Mouse (Mus musculus) CH12.LX (cell line): ENCODE data around the gene Cycs. TPM values are rescaled to one million over a fixed set of nuclear protein-coding genes. Genes with fewer than 3 reads are reported as not detected.
A peak's percentile ranks its signal among the peaks of the same experiment; 100 is the strongest.

ENCODE experiments used
- DNase-seq: peaks from one replicate; pipeline ENCODE4 v3.0.0-alpha.2; 2013; ENCODE audit errors: extremely low read depth
- H3K27ac ChIP-seq: 2 replicates; pipeline ENCODE4 v1.5.1; 2012; ENCODE audit warnings: low read depth, mild to moderate bottlenecking, control low read depth, moderate library complexity; ENCODE audit not compliant: insufficient read depth
- H3K27me3 ChIP-seq: replicated peaks from 2 replicates; pipeline ENCODE3; 2012; ENCODE audit warnings: inconsistent platforms
- H3K36me3 ChIP-seq, 2 experiments: replicated peaks in 1 of 2; 2 replicates each; pipeline versions ENCODE3 to v1.6.1; 2012; ENCODE audit warnings: inconsistent platforms in 1 of 2, low read length in 1 of 2, mild to moderate bottlenecking in 1 of 2, mixed read lengths in 1 of 2, moderate library complexity in 1 of 2; ENCODE audit not compliant: control insufficient read depth in 1 of 2, insufficient read depth in 1 of 2
- H3K4me1 ChIP-seq, 2 experiments: 2 replicates each; pipeline ENCODE4 v1.6.1; 2012; ENCODE audit warnings: inconsistent platforms in 1 of 2, moderate library complexity in 1 of 2; ENCODE audit not compliant: insufficient read depth in 2 of 2, control insufficient read depth in 1 of 2
- H3K4me2 ChIP-seq: 2 replicates; pipeline ENCODE4 v1.6.1; 2012; ENCODE audit warnings: low read depth, mild to moderate bottlenecking, control low read depth; ENCODE audit not compliant: poor library complexity, insufficient read depth, severe bottlenecking
- H3K4me3 ChIP-seq, 3 experiments: fragments of 150-350 bp in 1 of 3; sonication (generic) in 1 of 3; replicated peaks in 1 of 3; 2 replicates each; pipeline versions ENCODE3 to v1.5.1; 2011 to 2012; ENCODE audit warnings: low read depth in 2 of 3, low read length in 2 of 3, mild to moderate bottlenecking in 2 of 3, moderate library complexity in 2 of 3, control low read depth in 1 of 3, improper control_type of control experiment in 1 of 3, inconsistent platforms in 1 of 3, mixed read lengths in 1 of 3; ENCODE audit not compliant: poor library complexity in 1 of 3
- H3K79me2 ChIP-seq: replicated peaks from 2 replicates; pipeline ENCODE4 v1.6.1; 2012; ENCODE audit warnings: mild to moderate bottlenecking, moderate library complexity; ENCODE audit not compliant: control insufficient read depth, poor library complexity, insufficient read depth, severe bottlenecking; ENCODE audit errors: extremely low read depth
- H3K9ac ChIP-seq: 2 replicates; pipeline ENCODE4 v1.6.1; 2012; ENCODE audit warnings: low read depth, mild to moderate bottlenecking, control low read depth, moderate library complexity; ENCODE audit not compliant: insufficient read depth
- H3K9me3 ChIP-seq: replicated peaks from 2 replicates; pipeline ENCODE3; 2012; ENCODE audit warnings: low read length, inconsistent platforms, mixed read lengths
- BHLHE40 ChIP-seq: IDR thresholded peaks from 2 replicates; pipeline ENCODE4 v1.6.1; 2011; ENCODE audit warnings: mild to moderate bottlenecking, low read depth, low read length, improper control_type of control experiment
- CHD1 ChIP-seq: IDR thresholded peaks from 2 replicates; pipeline ENCODE4 v1.6.1; 2012; ENCODE audit warnings: low read depth, low read length, improper control_type of control experiment, inconsistent platforms
- CHD2 ChIP-seq: IDR thresholded peaks from 2 replicates; pipeline ENCODE4 v1.6.1; 2011; ENCODE audit warnings: low read length, improper control_type of control experiment
- CTCF ChIP-seq, 2 experiments: IDR thresholded peaks in 1 of 2; conservative IDR thresholded peaks in 1 of 2; 2 replicates each; pipeline ENCODE4 v1.5.1; 2011 to 2012; ENCODE audit warnings: low read depth in 2 of 2, low read length in 2 of 2, improper control_type of control experiment in 1 of 2, inconsistent platforms in 1 of 2, mild to moderate bottlenecking in 1 of 2, moderate library complexity in 1 of 2
- E2F4 ChIP-seq: IDR thresholded peaks from 2 replicates; pipeline ENCODE4 v1.6.1; 2011; ENCODE audit warnings: low read depth, low read length, improper control_type of control experiment; ENCODE audit not compliant: insufficient replicate concordance
- ELF1 ChIP-seq: IDR thresholded peaks from 2 replicates; pipeline ENCODE4 v1.6.1; 2014; ENCODE audit warnings: low read depth, mild to moderate bottlenecking, inconsistent platforms, low read length, improper control_type of control experiment
- EP300 ChIP-seq: IDR thresholded peaks from 2 replicates; pipeline ENCODE4 v1.6.1; 2011; ENCODE audit warnings: low read length, improper control_type of control experiment
- GABPA ChIP-seq: IDR thresholded peaks from 2 replicates; pipeline ENCODE4 v1.6.1; 2012; ENCODE audit warnings: low read depth, low read length, improper control_type of control experiment, inconsistent platforms; ENCODE audit not compliant: insufficient replicate concordance
- HCFC1 ChIP-seq: IDR thresholded peaks from 2 replicates; pipeline ENCODE4 v1.6.1; 2012; ENCODE audit warnings: low read depth, mild to moderate bottlenecking, inconsistent platforms, low read length, improper control_type of control experiment
- JUN ChIP-seq: IDR thresholded peaks from 2 replicates; pipeline ENCODE4 v1.6.1; 2011; ENCODE audit warnings: low read depth, mild to moderate bottlenecking, low read length, improper control_type of control experiment, moderate library complexity; ENCODE audit not compliant: insufficient read depth
- JUND ChIP-seq: conservative IDR thresholded peaks from 2 replicates; pipeline ENCODE4 v1.6.1; 2011; ENCODE audit warnings: low read depth, low read length, improper control_type of control experiment
- KAT2A ChIP-seq: IDR thresholded peaks from 2 replicates; pipeline ENCODE4 v1.6.1; 2012; ENCODE audit warnings: low read length, improper control_type of control experiment, inconsistent platforms; ENCODE audit not compliant: insufficient replicate concordance
- MAFK ChIP-seq: IDR thresholded peaks from 2 replicates; pipeline ENCODE4 v1.6.1; 2011; ENCODE audit warnings: low read length, improper control_type of control experiment; ENCODE audit not compliant: insufficient replicate concordance
- MAX ChIP-seq: IDR thresholded peaks from 2 replicates; pipeline ENCODE4 v1.6.1; 2011; ENCODE audit warnings: low read length, improper control_type of control experiment
- MAZ ChIP-seq: IDR thresholded peaks from 2 replicates; pipeline ENCODE4 v1.6.1; 2012; ENCODE audit warnings: low read depth, mild to moderate bottlenecking, inconsistent platforms, low read length, improper control_type of control experiment, moderate library complexity
- MYC ChIP-seq: IDR thresholded peaks from 2 replicates; pipeline ENCODE4 v1.6.1; 2011; ENCODE audit warnings: low read depth, mild to moderate bottlenecking, improper control_type of control experiment, low read length
- NELFE ChIP-seq: IDR thresholded peaks from 2 replicates; pipeline ENCODE4 v1.6.1; 2011; ENCODE audit warnings: low read depth, low read length, improper control_type of control experiment
- NRF1 ChIP-seq: IDR thresholded peaks from 2 replicates; pipeline ENCODE4 v1.6.1; 2014; ENCODE audit warnings: low read depth, mild to moderate bottlenecking, inconsistent platforms, low read length, improper control_type of control experiment, moderate library complexity
- PAX5 ChIP-seq: IDR thresholded peaks from 2 replicates; pipeline ENCODE4 v1.6.1; 2012; ENCODE audit warnings: low read length, inconsistent platforms, mixed read lengths
- POLR2A ChIP-seq: IDR thresholded peaks from 2 replicates; pipeline ENCODE4 v1.6.1; 2011; ENCODE audit warnings: low read depth, mild to moderate bottlenecking, improper control_type of control experiment, low read length
- POLR2AphosphoS2 ChIP-seq: IDR thresholded peaks from 2 replicates; pipeline ENCODE4 v1.6.1; 2011; ENCODE audit warnings: low read depth, low read length, improper control_type of control experiment
- TBP ChIP-seq: conservative IDR thresholded peaks from 2 replicates; pipeline ENCODE4 v1.6.1; 2011; ENCODE audit warnings: low read depth, low read length, improper control_type of control experiment
- TCF12 ChIP-seq: IDR thresholded peaks from 2 replicates; pipeline ENCODE4 v1.6.1; 2014; ENCODE audit warnings: low read depth, mild to moderate bottlenecking, inconsistent platforms, low read length, improper control_type of control experiment
- UBTF ChIP-seq: IDR thresholded peaks from 2 replicates; pipeline ENCODE4 v1.6.1; 2012; ENCODE audit warnings: low read depth, mild to moderate bottlenecking, inconsistent platforms, low read length, improper control_type of control experiment, moderate library complexity
- USF1 ChIP-seq: IDR thresholded peaks from 2 replicates; pipeline ENCODE4 v1.6.1; 2014; ENCODE audit warnings: low read depth, mild to moderate bottlenecking, inconsistent platforms, low read length, improper control_type of control experiment
- USF2 ChIP-seq: conservative IDR thresholded peaks from 2 replicates; pipeline ENCODE4 v1.6.1; 2011; ENCODE audit warnings: low read depth, low read length, improper control_type of control experiment
- ZC3H11A ChIP-seq: IDR thresholded peaks from 2 replicates; pipeline ENCODE4 v1.6.1; 2012; ENCODE audit warnings: low read depth, mild to moderate bottlenecking, inconsistent platforms, low read length, improper control_type of control experiment
- ZNF384 ChIP-seq: IDR thresholded peaks from 2 replicates; pipeline ENCODE4 v1.6.1; 2012; ENCODE audit warnings: low read depth, low read length, improper control_type of control experiment, inconsistent platforms
- dilution Hi-C: fragments of 300-500 bp; cut with MboI; formaldehyde crosslinking; loops from 2 replicates; pipeline ENCODE4 v1.14.3; 2020; ENCODE audit warnings: low sequenced_read_pairs; ENCODE audit not compliant: extremely low pct_unique_long_range_greater_than_20kb, extremely low pct_ligation_motif_present
- in situ Hi-C: fragments of 300-500 bp; cut with MboI; formaldehyde crosslinking; loops from 3 replicates; pipeline ENCODE4 v1.14.3; 2019; ENCODE audit warnings: low sequenced_read_pairs, low pct_ligation_motif_present, low pct_unique_long_range_greater_than_20kb, mixed read lengths
- polyA plus RNA-seq: library from polyadenylated mRNA; unstranded; fragments of >175 nt; gene quantifications from 2 replicates; pipeline ENCODE4 v1.2.1, GENCODE M21; 2012; ENCODE audit warnings: low read depth; ENCODE audit not compliant: insufficient read length
- total RNA-seq, 2 experiments: library from RNA; depleted of rRNA; stranded (reverse); fragments of 300-350 nt in 1 of 2; fragments of >200 nt in 1 of 2; gene quantifications; 2 replicates each; pipeline ENCODE4 v1.2.3; 2012 to 2014

The Cycs gene
- total and polyA plus RNA-seq, 3 experiments, result 34.2 to 122 (median 44.6) TPM

DNA sequence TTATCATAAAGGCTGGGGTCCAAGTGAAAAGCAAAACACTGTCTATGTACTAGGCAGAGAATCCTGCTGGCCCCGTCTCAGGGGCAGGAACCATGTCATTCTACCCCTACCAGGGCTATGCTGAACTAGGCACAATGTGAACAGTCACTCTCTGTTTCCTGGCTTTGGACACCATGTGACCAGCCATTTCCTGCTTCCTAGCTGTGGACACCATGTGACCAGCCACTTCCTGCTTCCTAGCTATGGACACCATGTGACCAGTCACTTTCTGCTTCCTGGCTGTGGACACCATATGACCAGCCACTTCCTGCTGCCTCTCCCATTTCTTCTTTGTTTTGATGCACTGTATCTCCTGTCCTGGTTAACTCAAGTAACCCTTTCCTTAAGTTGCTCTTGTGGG lies 23.8 kb downstream of the Cycs start:
- Histone ChIP-seq H3K36me3 (no peaks in the 10 kb centered on the region), H3K4me3 (no peak overlapping the region), H3K9me3 (peaks cover 8% of the 10 kb centered on the region), H3K4me2 (no peak overlapping the region), H3K9ac (no peak overlapping the region), H3K79me2 (no peaks in the 10 kb centered on the region), H3K4me1 (peaks cover 0 to 7% of the 10 kb centered on the region in 2 experiments; a peak in 2 of 4 replicates), H3K27ac (no peak overlapping the region), H3K27me3 (no peaks in the 10 kb centered on the region)
- dilution Hi-C loops (no loop called here), in situ Hi-C loops (loop anchor here (25.0 kb wide), 2 partner anchors 430 to 1030 kb away; partner anchors contain the start of gene Mpp6)
- DNase-seq, result no peak
- TF ChIP-seq JUN (no peak), MAFK (no peak), USF2 (peak; percentile 56), E2F4 (no peak), MYC (no peak), MAX (0 out of 2 replicates have a peak, but pooled peaks have one; percentile 36), PAX5 (no peak), BHLHE40 (no peak), USF1 (peak; percentile 50; the same call in 1 of the 2 replicates), TCF12 (no peak), UBTF (no peak), NRF1 (no peak), GABPA (no peak), ZNF384 (no peak), CTCF (conservative IDR thresholded peaks at IDR 0.05 in 1 of 2, IDR thresholded peaks at IDR 0.05 in 1 of 2; ENCODE audit: low read depth in 2 of 2, low read length in 2 of 2) (no peak), POLR2A (no peak), JUND (no peak), EP300 (no peak), MAZ (no peak), NELFE (no peak), HCFC1 (no peak), ELF1 (peak; percentile 51), CHD1 (no peak), CHD2 (no peak), KAT2A (no peak), ZC3H11A (no peak), POLR2AphosphoS2 (no peak), TBP (no peak)
